Mouse (Mus musculus) C2C12 (cell line): ENCODE results near the gene Saa1.

Experiments used
- CEBPB ChIP-seq: IDR thresholded peaks from one replicate; pipeline ENCODE4 v1.6.1; 2011; ENCODE audit warnings: low read depth, mild to moderate bottlenecking, control low read depth, moderate library complexity
- CTCF ChIP-seq: IDR thresholded peaks from one replicate; pipeline ENCODE4 v1.5.1; 2011; ENCODE audit not compliant: control insufficient read depth, insufficient read depth, insufficient read length
- FOSL1 ChIP-seq: IDR thresholded peaks from one replicate; pipeline ENCODE4 v1.8.0; 2011; ENCODE audit warnings: mild to moderate bottlenecking, low read length; ENCODE audit not compliant: poor library complexity, insufficient read depth, severe bottlenecking
- MAX ChIP-seq: IDR thresholded peaks from one replicate; pipeline ENCODE4 v1.6.1; 2011; ENCODE audit warnings: mild to moderate bottlenecking, control low read depth
- MYOD1 ChIP-seq: IDR thresholded peaks from one replicate; pipeline ENCODE4 v1.6.1; 2011; ENCODE audit warnings: low read depth; ENCODE audit not compliant: control insufficient read depth, insufficient read length
- MYOG ChIP-seq: IDR thresholded peaks from one replicate; pipeline ENCODE4 v1.6.1; 2011; ENCODE audit not compliant: control insufficient read depth, insufficient read length; ENCODE audit errors: extremely low read depth
- USF1 ChIP-seq: IDR thresholded peaks from one replicate; pipeline ENCODE4 v1.6.1; 2011; ENCODE audit warnings: low read depth, mild to moderate bottlenecking, control low read depth, moderate library complexity

GRCm38 (mm10) chr7:46751490-46751889 is 8.7 kb upstream of the Saa1 start, which contains the start of gene Saa2:
- no peak for TF ChIP-seq CTCF
- no peak for TF ChIP-seq USF1
- TF ChIP-seq FOSL1: no peak
- TF ChIP-seq MYOD1: no peak
- TF ChIP-seq MYOG: no peak
- TF ChIP-seq MAX: no peak
- no peak for TF ChIP-seq CEBPB
